Mouse (Mus musculus) ES-Bruce4 (cell line): Measurements from ENCODE around the gene F11r.

Experiments
- CTCF ChIP-seq: IDR thresholded peaks from one replicate; pipeline ENCODE4 v1.8.1; 2011; ENCODE audit warnings: low read depth, low read length
- POLR2A ChIP-seq: IDR thresholded peaks from one replicate; pipeline ENCODE4 v1.8.1; 2011; ENCODE audit warnings: low read length; ENCODE audit not compliant: insufficient read depth

DNA sequence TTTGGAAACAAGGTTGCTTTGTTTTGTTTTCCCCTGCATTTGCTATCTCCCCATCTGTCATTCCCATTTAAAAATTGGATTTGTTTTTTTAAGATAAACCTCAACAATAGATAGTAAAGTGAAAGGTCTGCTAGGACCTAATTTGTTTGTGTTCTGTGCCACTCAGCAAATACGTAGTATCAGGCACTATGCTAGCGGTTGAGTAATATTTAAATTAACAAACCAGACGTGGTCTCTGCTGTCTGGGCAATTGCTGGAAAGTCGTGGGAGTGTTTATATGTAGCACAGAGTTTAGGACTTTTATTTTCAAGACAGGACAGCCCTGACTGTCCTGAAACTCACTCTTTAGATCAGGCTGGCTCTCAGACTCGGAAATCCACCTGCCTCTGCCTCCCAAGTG, 15.2 kb downstream of the F11r start:
- TF ChIP-seq CTCF = no peak
- no peak for TF ChIP-seq POLR2A
